Mouse (Mus musculus): ENCODE results near the gene Hsd17b3. TPM values are rescaled to one million over a fixed set of nuclear protein-coding genes. Genes with fewer than 3 reads are reported as not detected.

The Hsd17b3 gene
- polyA plus RNA-seq, 1 experiment from 2014 or later, result not detected

- Histone ChIP-seq H3K4me1 (ENCODE audit: control insufficient read depth, insufficient read depth, low read length) (no peaks in the 10 kb centered on the region), H3K27me3 (ENCODE audit: control insufficient read depth, insufficient read depth, low read depth, low read length) (peaks cover 4% of the 10 kb centered on the region; the same call in 1 of the 2 replicates), H3K27ac (ENCODE audit: low read length) (no peak overlapping the region), H3K9ac (ENCODE audit: low read depth, low read length) (no peak overlapping the region), H3K9me3 (replicated peaks; ENCODE audit: control insufficient read depth, low read length, poor library complexity, severe bottlenecking) (no peaks in the 10 kb centered on the region), H3K4me2 (ENCODE audit: low read length) (no peak overlapping the region), H3K4me3 (ENCODE audit: low read depth, low read length) (no peak overlapping the region), H3K36me3 (ENCODE audit: control insufficient read depth, insufficient read depth, low read length) (no peaks in the 10 kb centered on the region)
- no peak for ATAC-seq
These were observed 50.9 kb downstream of the Hsd17b3 start for GRCm38 (mm10) chr13:64038114-64038513.

- Histone ChIP-seq H3K27me3 (ENCODE audit: control insufficient read depth, insufficient read depth, low read depth, low read length) (peaks cover 4% of the 10 kb centered on the region; the same call in 1 of the 2 replicates), H3K4me2 (ENCODE audit: low read length) (no peak overlapping the region), H3K4me1 (ENCODE audit: control insufficient read depth, insufficient read depth, low read length) (no peaks in the 10 kb centered on the region), H3K9ac (ENCODE audit: low read depth, low read length) (no peak overlapping the region), H3K36me3 (ENCODE audit: control insufficient read depth, insufficient read depth, low read length) (no peaks in the 10 kb centered on the region), H3K4me3 (ENCODE audit: low read depth, low read length) (no peak overlapping the region), H3K9me3 (replicated peaks; ENCODE audit: control insufficient read depth, low read length, poor library complexity, severe bottlenecking) (no peaks in the 10 kb centered on the region), H3K27ac (ENCODE audit: low read length) (no peak overlapping the region)
- WGBS, result 22% methylated on average over 13 of the region's 13 CpGs
- ATAC-seq, result peak; percentile 80
These were observed 52.7 kb downstream of the Hsd17b3 start for GRCm38 (mm10) chr13:64036079-64037011.

GRCm38 (mm10) chr13:64035036-64035435 lies 54.0 kb downstream of the Hsd17b3 start:
- Histone ChIP-seq H3K27me3 (ENCODE audit: control insufficient read depth, insufficient read depth, low read depth, low read length) (peaks cover 4% of the 10 kb centered on the region; the same call in 1 of the 2 replicates), H3K27ac (ENCODE audit: low read length) (no peak overlapping the region), H3K36me3 (ENCODE audit: control insufficient read depth, insufficient read depth, low read length) (no peaks in the 10 kb centered on the region), H3K4me2 (ENCODE audit: low read length) (no peak overlapping the region), H3K9me3 (replicated peaks; ENCODE audit: control insufficient read depth, low read length, poor library complexity, severe bottlenecking) (no peaks in the 10 kb centered on the region), H3K9ac (ENCODE audit: low read depth, low read length) (no peak overlapping the region), H3K4me1 (ENCODE audit: control insufficient read depth, insufficient read depth, low read length) (no peaks in the 10 kb centered on the region), H3K4me3 (ENCODE audit: low read depth, low read length) (no peak overlapping the region)
- ATAC-seq, result no peak
- WGBS, result 17% methylated on average over 8 of the region's 8 CpGs

GRCm38 (mm10) chr13:64033921-64034320 lies 55.1 kb downstream of the Hsd17b3 start:
- H3K36me3 ChIP-seq (ENCODE audit: control insufficient read depth, insufficient read depth, low read length), result no peaks in the 10 kb centered on the region
- 89% methylated on average over 6 of the region's 6 CpGs for WGBS
- peaks cover 4% of the 10 kb centered on the region; the same call in 1 of the 2 replicates for H3K27me3 ChIP-seq (ENCODE audit: control insufficient read depth, insufficient read depth, low read depth, low read length)

DNA sequence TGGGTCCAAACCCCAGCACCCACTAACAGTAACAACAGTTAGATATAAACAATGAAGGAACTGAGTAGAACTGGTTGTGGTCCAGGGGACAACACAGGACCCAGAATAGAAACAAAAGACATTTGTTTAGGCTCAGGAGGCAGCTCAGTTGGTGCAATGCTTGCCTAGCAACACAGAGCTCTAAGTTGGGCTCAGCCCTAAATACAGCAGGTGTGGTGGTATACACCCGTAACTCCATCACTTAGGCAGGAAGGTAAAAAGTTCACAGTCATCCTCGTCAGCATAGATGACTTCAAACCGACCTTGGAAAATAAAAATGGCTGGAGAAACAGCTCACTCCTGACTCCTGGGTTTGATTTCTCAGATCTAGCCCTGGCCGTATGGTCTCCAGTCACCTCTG lies 55.8 kb downstream of the Hsd17b3 start:
- H3K9me3 ChIP-seq (replicated peaks; ENCODE audit: control insufficient read depth, low read length, poor library complexity, severe bottlenecking), result no peaks in the 10 kb centered on the region
- peaks cover 4% of the 10 kb centered on the region; the same call in 1 of the 2 replicates for H3K27me3 ChIP-seq (ENCODE audit: control insufficient read depth, insufficient read depth, low read depth, low read length)
- no peak overlapping the region for H3K27ac ChIP-seq (ENCODE audit: low read length)
- 85% methylated on average over 4 of the region's 4 CpGs for WGBS
- H3K4me1 ChIP-seq (ENCODE audit: control insufficient read depth, insufficient read depth, low read length), result no peaks in the 10 kb centered on the region
- no peak overlapping the region for H3K9ac ChIP-seq (ENCODE audit: low read depth, low read length)
- no peak overlapping the region for H3K4me2 ChIP-seq (ENCODE audit: low read length)
- ATAC-seq, result no peak
- H3K36me3 ChIP-seq (ENCODE audit: control insufficient read depth, insufficient read depth, low read length), result no peaks in the 10 kb centered on the region
- no peak overlapping the region for H3K4me3 ChIP-seq (ENCODE audit: low read depth, low read length)

More at GRCm38 (mm10) chr13:64033921-64034320, 55.1 kb downstream of the Hsd17b3 start:
- Histone ChIP-seq H3K4me3 (ENCODE audit: low read depth, low read length) (no peak overlapping the region), H3K4me2 (ENCODE audit: low read length) (no peak overlapping the region), H3K4me1 (ENCODE audit: control insufficient read depth, insufficient read depth, low read length) (no peaks in the 10 kb centered on the region), H3K9ac (ENCODE audit: low read depth, low read length) (no peak overlapping the region), H3K27ac (ENCODE audit: low read length) (no peak overlapping the region), H3K9me3 (replicated peaks; ENCODE audit: control insufficient read depth, low read length, poor library complexity, severe bottlenecking) (no peaks in the 10 kb centered on the region)
- no peak for ATAC-seq

DNA sequence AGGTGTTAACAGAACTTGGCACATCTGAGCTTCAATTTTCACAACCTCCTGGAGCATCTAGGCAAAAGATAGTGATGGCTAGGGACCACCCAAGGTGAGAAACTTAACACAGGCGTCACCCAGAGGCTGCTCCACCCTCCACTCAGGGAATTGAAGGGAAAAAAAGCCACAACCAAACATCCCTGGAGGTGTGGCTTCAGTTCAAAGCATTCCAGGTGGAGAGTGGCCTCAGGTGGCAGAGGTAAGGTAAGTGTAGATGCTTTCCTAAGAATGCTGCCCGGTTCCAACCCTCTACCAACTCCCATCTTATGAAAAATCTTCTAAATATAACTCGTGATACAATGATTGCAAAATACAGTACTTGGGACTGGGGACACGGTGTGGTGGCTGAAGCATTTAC lies 57.8 kb downstream of the Hsd17b3 start:
- 83% methylated on average over 4 of the region's 4 CpGs for WGBS

GRCm38 (mm10) chr13:64030792-64031191 lies 58.2 kb downstream of the Hsd17b3 start:
- no peaks in the 10 kb centered on the region for H3K9me3 ChIP-seq (replicated peaks; ENCODE audit: control insufficient read depth, low read length, poor library complexity, severe bottlenecking)
- no peak for ATAC-seq
- no peaks in the 10 kb centered on the region for H3K27me3 ChIP-seq (ENCODE audit: control insufficient read depth, insufficient read depth, low read depth, low read length)
- no peaks in the 10 kb centered on the region for H3K36me3 ChIP-seq (ENCODE audit: control insufficient read depth, insufficient read depth, low read length)
- H3K27ac ChIP-seq (ENCODE audit: low read length), result no peak overlapping the region
- H3K4me2 ChIP-seq (ENCODE audit: low read length), result no peak overlapping the region
- no peaks in the 10 kb centered on the region for H3K4me1 ChIP-seq (ENCODE audit: control insufficient read depth, insufficient read depth, low read length)
- no peak overlapping the region for H3K9ac ChIP-seq (ENCODE audit: low read depth, low read length)
- 76% methylated on average over 1 of the region's 1 CpGs for WGBS
- H3K4me3 ChIP-seq (ENCODE audit: low read depth, low read length), result no peak overlapping the region

More for the DNA sequence above, 57.8 kb downstream of the Hsd17b3 start:
- H3K4me1 ChIP-seq (ENCODE audit: control insufficient read depth, insufficient read depth, low read length), result no peaks in the 10 kb centered on the region
- no peak overlapping the region for H3K4me3 ChIP-seq (ENCODE audit: low read depth, low read length)
- no peak for ATAC-seq
- no peaks in the 10 kb centered on the region for H3K9me3 ChIP-seq (replicated peaks; ENCODE audit: control insufficient read depth, low read length, poor library complexity, severe bottlenecking)
- H3K9ac ChIP-seq (ENCODE audit: low read depth, low read length), result no peak overlapping the region
- H3K27me3 ChIP-seq (ENCODE audit: control insufficient read depth, insufficient read depth, low read depth, low read length), result no peaks in the 10 kb centered on the region
- no peak overlapping the region for H3K4me2 ChIP-seq (ENCODE audit: low read length)
- H3K36me3 ChIP-seq (ENCODE audit: control insufficient read depth, insufficient read depth, low read length), result no peaks in the 10 kb centered on the region
- no peak overlapping the region for H3K27ac ChIP-seq (ENCODE audit: low read length)

DNA sequence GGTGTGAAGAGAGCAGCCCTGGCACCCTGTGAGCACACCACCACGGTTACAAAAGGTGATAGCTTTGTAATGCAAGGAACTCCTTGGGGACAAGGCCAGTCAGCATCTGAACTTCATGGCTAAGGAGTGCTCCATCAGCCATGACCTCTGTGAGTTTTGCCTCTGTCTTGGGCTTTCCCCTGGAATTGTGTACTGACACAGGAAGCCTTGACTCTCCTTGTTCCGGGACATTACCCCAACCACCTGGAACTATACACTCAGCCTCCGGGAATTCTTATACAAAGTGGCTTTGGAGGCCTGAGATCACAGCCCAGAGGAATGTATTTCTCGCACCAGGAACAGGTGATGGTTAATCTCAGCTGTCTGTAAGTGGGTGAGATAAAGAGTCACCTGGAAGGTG lies 64.2 kb downstream of the Hsd17b3 start:
- no peaks in the 10 kb centered on the region for H3K9me3 ChIP-seq (replicated peaks; ENCODE audit: control insufficient read depth, low read length, poor library complexity, severe bottlenecking)
- no peaks in the 10 kb centered on the region for H3K4me1 ChIP-seq (ENCODE audit: control insufficient read depth, insufficient read depth, low read length)
- no peaks in the 10 kb centered on the region for H3K36me3 ChIP-seq (ENCODE audit: control insufficient read depth, insufficient read depth, low read length)
- no peak overlapping the region for H3K4me2 ChIP-seq (ENCODE audit: low read length)
- WGBS, result 87% methylated on average over 4 of the region's 4 CpGs
- H3K9ac ChIP-seq (ENCODE audit: low read depth, low read length), result no peak overlapping the region
- H3K4me3 ChIP-seq (ENCODE audit: low read depth, low read length), result no peak overlapping the region
- H3K27ac ChIP-seq (ENCODE audit: low read length), result no peak overlapping the region
- H3K27me3 ChIP-seq (ENCODE audit: control insufficient read depth, insufficient read depth, low read depth, low read length), result no peaks in the 10 kb centered on the region
- ATAC-seq, result no peak

GRCm38 (mm10) chr13:64022786-64023468 lies 66.1 kb downstream of the Hsd17b3 start:
- Histone ChIP-seq H3K4me3 (ENCODE audit: low read depth, low read length) (no peak overlapping the region), H3K36me3 (ENCODE audit: control insufficient read depth, insufficient read depth, low read length) (no peaks in the 10 kb centered on the region), H3K9ac (ENCODE audit: low read depth, low read length) (no peak overlapping the region), H3K9me3 (replicated peaks; ENCODE audit: control insufficient read depth, low read length, poor library complexity, severe bottlenecking) (no peaks in the 10 kb centered on the region), H3K4me2 (ENCODE audit: low read length) (no peak overlapping the region), H3K27ac (ENCODE audit: low read length) (no peak overlapping the region), H3K4me1 (ENCODE audit: control insufficient read depth, insufficient read depth, low read length) (no peaks in the 10 kb centered on the region), H3K27me3 (ENCODE audit: control insufficient read depth, insufficient read depth, low read depth, low read length) (no peaks in the 10 kb centered on the region)
- WGBS, result 88% methylated on average over 15 of the region's 15 CpGs
- no peak for ATAC-seq

Measured in midbrain, embryonic 16.5 days (tissue).